Mouse (Mus musculus): ENCODE measurements at regions not wholly inside any gene's neighbourhood (a gene's known extent, or its start where the extent isn't known, plus 50 kb on each side); places are given as distances from the start of the nearest gene placed in this dataset.
"Not testable (repeated sequence)": the region's sequence is repeated elsewhere in the genome, so short reads cannot be mapped to it uniquely, and the experiment has no call there.

DNA sequence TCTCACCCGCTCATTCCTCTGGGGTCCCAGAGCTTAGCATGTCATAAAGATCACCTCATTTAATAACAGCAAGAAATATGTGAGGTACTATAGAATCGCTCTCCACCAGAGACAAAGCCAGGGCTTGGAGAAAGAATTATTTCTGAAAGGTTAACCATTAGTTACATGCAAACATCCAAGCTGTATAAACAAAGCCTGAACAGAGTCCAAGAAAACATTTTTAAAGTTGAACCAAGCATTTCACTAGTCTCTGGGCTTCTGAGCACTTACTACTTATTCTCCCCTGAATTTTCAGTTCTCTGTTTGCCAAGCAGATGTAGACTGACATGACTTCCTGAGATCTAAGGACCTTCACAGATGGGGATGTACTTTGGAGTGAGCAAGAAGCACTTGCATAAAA, 450.0 kb downstream of the Inhba start:
- H3K4me3 ChIP-seq (replicated peaks; ENCODE audit: control insufficient read depth, low read depth, low read length): no peak overlapping the region
- 83% methylated on average over 2 of the region's 2 CpGs for WGBS
- no peak overlapping the region for H3K27ac ChIP-seq (ENCODE audit: control insufficient read depth, insufficient read depth, low read depth, low read length, poor library complexity)
- peaks cover 4% of the 10 kb centered on the region for H3K4me1 ChIP-seq (ENCODE audit: control insufficient read depth, insufficient read depth, low read length)
- TF ChIP-seq POLR2A (IDR thresholded peaks at IDR 0.05; ENCODE audit: borderline replicate concordance, control insufficient read depth, low read depth, low read length): no peak
- no peak for TF ChIP-seq CTCF (IDR thresholded peaks at IDR 0.05; ENCODE audit: control insufficient read depth, insufficient read depth, low read length)

DNA sequence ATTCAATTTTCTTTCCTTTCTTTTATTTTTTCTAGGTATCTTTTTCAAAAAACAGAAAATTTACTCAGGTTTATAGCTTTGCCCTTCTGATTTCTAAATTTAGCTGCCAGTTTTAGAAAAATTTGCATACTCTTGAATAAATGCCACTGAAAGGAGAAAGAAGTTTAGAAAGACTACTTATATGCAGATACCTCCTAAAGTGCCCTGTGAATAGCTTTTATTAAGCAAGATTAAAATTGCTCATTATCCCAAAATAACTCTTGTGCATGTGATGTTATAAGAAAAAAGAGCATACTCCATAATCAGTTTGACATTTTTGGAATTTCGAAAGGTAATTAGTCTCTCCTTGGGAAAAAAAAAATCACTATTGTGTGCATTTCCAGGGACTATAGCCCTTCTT, 453.2 kb downstream of the Inhba start:
- 75% methylated on average over 1 of the region's 1 CpGs for WGBS
- TF ChIP-seq CTCF (IDR thresholded peaks at IDR 0.05; ENCODE audit: control insufficient read depth, insufficient read depth, low read length) (no peak), POLR2A (IDR thresholded peaks at IDR 0.05; ENCODE audit: borderline replicate concordance, control insufficient read depth, low read depth, low read length) (no peak)
- H3K27ac ChIP-seq (ENCODE audit: control insufficient read depth, insufficient read depth, low read depth, low read length, poor library complexity): no peak overlapping the region
- H3K4me3 ChIP-seq (replicated peaks; ENCODE audit: control insufficient read depth, low read depth, low read length): no peak overlapping the region
- no peaks in the 10 kb centered on the region for H3K4me1 ChIP-seq (ENCODE audit: control insufficient read depth, insufficient read depth, low read length)

DNA sequence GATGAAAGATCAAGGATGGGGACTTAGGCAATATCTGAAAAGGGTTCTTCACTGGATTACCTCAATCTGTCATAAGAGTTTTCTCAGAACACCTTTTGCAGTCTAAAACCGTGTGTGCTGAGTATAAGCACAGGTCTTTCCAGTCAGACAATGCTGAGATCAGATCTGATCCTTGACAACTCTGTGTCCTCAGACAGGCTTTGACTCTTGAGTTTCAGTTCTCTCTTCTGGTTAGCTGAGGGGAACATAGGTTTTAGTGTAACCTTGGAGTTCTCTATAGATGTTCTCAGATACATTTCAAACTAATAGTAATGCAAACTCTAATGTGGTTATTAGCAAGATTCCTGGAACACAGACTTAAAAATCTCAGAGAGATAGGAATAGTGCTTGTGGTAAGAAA, 453.7 kb downstream of the Inhba start:
- Histone ChIP-seq H3K27ac (ENCODE audit: control insufficient read depth, insufficient read depth, low read depth, low read length, poor library complexity) (no peak overlapping the region), H3K4me3 (replicated peaks; ENCODE audit: control insufficient read depth, low read depth, low read length) (no peak overlapping the region), H3K4me1 (ENCODE audit: control insufficient read depth, insufficient read depth, low read length) (no peaks in the 10 kb centered on the region)
- WGBS: 38% methylated on average over 1 of the region's 1 CpGs
- TF ChIP-seq CTCF (IDR thresholded peaks at IDR 0.05; ENCODE audit: control insufficient read depth, insufficient read depth, low read length): no peak
- TF ChIP-seq POLR2A (IDR thresholded peaks at IDR 0.05; ENCODE audit: borderline replicate concordance, control insufficient read depth, low read depth, low read length): no peak

DNA sequence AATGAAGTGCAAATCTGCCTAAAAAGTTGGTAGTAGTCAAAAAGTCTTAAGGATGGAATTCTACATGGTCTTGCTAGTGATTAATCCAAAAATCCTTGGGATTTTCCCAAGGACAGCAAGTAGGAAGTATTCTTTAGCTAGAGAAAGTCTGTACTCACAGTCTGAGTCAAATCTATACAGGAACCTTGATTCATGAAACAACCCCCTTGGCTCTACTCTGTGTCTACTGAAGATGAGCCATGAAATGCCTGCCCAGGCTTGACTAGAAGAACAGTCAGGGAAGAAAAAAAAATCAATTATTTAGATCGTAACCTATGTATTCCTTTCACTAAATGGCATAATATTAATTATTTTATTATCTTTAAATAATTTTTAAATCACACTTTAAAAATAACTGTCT, 454.2 kb downstream of the Inhba start:
- Histone ChIP-seq H3K4me1 (ENCODE audit: control insufficient read depth, insufficient read depth, low read length) (no peaks in the 10 kb centered on the region), H3K27ac (ENCODE audit: control insufficient read depth, insufficient read depth, low read depth, low read length, poor library complexity) (no peak overlapping the region), H3K4me3 (replicated peaks; ENCODE audit: control insufficient read depth, low read depth, low read length) (no peak overlapping the region)
- WGBS: 79% methylated on average over 1 of the region's 1 CpGs
- TF ChIP-seq CTCF (IDR thresholded peaks at IDR 0.05; ENCODE audit: control insufficient read depth, insufficient read depth, low read length): no peak
- TF ChIP-seq POLR2A (IDR thresholded peaks at IDR 0.05; ENCODE audit: borderline replicate concordance, control insufficient read depth, low read depth, low read length): no peak

DNA sequence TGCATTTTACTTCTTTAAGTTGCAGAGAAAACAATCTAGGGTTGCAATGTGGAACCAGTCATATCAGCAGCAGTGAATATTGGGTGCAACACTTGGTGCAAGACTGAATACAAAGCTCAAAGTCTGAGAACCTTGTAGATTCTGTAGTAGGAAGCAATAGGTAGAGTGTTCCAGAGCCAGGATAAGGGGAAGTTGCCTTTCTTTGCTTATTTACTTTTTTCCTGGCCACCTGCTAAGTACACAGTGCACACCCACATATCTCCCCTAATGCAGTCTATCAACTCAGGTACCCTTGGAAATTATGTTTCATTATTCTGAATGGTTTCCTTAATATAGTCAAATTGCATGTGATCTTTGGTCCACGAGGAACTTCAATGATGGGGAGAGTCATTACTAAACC, 464.9 kb downstream of the Inhba start:
- Histone ChIP-seq H3K4me3 (replicated peaks; ENCODE audit: control insufficient read depth, low read depth, low read length) (no peak overlapping the region), H3K4me1 (ENCODE audit: control insufficient read depth, insufficient read depth, low read length) (no peaks in the 10 kb centered on the region), H3K27ac (ENCODE audit: control insufficient read depth, insufficient read depth, low read depth, low read length, poor library complexity) (no peak overlapping the region)
- TF ChIP-seq CTCF (IDR thresholded peaks at IDR 0.05; ENCODE audit: control insufficient read depth, insufficient read depth, low read length) (no peak), POLR2A (IDR thresholded peaks at IDR 0.05; ENCODE audit: borderline replicate concordance, control insufficient read depth, low read depth, low read length) (no peak)
- 51% methylated on average over 1 of the region's 1 CpGs for WGBS

DNA sequence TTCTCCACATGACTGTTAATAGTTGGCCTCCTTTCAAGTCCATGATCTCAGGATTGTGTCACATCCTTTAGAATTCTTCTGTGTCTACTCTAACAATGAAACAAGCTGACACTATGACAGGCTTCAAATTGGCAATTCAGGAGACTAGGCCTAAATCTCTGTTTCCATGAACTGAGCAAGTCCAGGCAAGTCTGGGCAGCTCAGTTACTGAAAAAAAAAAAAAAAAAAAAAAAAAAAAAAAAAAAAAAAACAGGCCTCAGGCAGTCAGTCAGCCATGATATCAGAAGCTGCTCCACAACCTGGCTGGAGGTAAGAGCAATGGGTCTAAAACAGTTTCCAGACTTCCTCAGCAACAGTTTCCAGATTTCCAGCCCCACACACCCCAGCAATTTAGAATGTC, 475.6 kb downstream of the Inhba start:
- H3K4me3 ChIP-seq (replicated peaks; ENCODE audit: control insufficient read depth, low read depth, low read length): no peak overlapping the region
- TF ChIP-seq POLR2A (IDR thresholded peaks at IDR 0.05; ENCODE audit: borderline replicate concordance, control insufficient read depth, low read depth, low read length) (no peak), CTCF (IDR thresholded peaks at IDR 0.05; ENCODE audit: control insufficient read depth, insufficient read depth, low read length) (no peak)
- no peaks in the 10 kb centered on the region for H3K4me1 ChIP-seq (ENCODE audit: control insufficient read depth, insufficient read depth, low read length)
- no peak overlapping the region for H3K27ac ChIP-seq (ENCODE audit: control insufficient read depth, insufficient read depth, low read depth, low read length, poor library complexity)

DNA sequence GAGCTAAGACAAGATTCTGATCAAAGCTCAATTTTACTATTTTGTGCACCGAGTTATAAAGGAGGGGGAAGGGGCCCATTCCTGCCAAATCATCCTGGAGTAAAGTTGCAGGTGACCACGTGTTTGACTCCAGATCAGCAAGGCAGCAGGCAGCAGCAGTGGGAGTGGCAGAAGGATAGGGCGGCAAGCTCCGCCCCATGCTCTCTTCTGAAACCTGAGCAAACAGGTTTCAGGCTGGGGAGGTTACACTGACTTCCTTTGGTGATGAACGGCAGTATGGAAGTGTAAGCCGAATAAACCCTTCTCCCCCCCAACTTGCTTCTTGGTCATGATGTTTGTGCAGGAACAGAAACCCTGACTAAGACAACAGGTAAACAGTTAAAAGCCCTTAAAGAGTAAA, 479.0 kb downstream of the Inhba start:
- H3K27ac ChIP-seq (ENCODE audit: control insufficient read depth, insufficient read depth, low read depth, low read length, poor library complexity); H3K4me3 ChIP-seq (replicated peaks; ENCODE audit: control insufficient read depth, low read depth, low read length); H3K4me1 ChIP-seq (ENCODE audit: control insufficient read depth, insufficient read depth, low read length): not testable (repeated sequence)
- 65% methylated on average over 6 of the region's 6 CpGs for WGBS

DNA sequence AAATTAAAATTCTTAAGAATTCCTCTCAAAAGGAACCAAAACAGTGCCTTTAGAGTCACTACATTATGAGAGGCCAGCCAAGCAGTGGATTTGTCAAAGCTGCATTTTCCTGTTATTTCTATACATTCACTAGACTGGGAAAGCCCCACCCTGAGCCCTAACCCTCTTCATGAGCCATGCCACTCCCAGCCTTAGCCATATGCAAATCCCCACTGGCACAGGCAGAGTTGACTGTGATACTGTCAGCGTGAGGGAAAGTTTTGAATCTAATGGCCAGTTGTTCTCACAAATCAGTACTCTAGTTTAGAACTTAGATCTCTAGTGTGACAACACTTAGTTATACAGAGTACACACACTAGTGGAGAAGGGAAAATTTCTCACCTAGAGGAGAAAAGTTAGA, 486.4 kb downstream of the Inhba start:
- Histone ChIP-seq H3K4me3 (replicated peaks; ENCODE audit: control insufficient read depth, low read depth, low read length) (no peak overlapping the region), H3K27ac (ENCODE audit: control insufficient read depth, insufficient read depth, low read depth, low read length, poor library complexity) (no peak overlapping the region), H3K4me1 (ENCODE audit: control insufficient read depth, insufficient read depth, low read length) (no peaks in the 10 kb centered on the region)
- no peak for TF ChIP-seq POLR2A (IDR thresholded peaks at IDR 0.05; ENCODE audit: borderline replicate concordance, control insufficient read depth, low read depth, low read length)
- no peak for TF ChIP-seq CTCF (IDR thresholded peaks at IDR 0.05; ENCODE audit: control insufficient read depth, insufficient read depth, low read length)
- whole genome bisulfite sequencing: 91% methylated on average over 1 of the region's 1 CpGs

DNA sequence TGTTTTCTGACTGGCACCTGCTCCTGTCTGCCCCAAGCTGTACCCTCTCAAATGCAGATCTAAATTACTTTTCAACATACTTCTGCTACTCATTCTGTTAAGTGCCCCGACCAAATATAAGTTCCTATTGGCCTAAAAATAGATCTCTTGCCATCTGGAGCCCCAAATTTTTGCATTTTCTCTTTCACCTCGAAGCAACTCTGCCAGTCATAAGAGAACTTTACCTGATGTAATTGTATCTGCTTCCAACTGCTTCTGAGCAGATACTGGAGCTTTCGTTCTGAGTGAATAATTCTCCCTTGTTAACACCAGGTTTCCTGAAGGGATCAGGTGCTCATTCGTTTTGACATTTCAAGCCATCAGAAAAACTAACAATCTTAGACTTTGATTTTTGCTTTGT, 501.2 kb downstream of the Inhba start:
- Histone ChIP-seq H3K27ac (ENCODE audit: control insufficient read depth, insufficient read depth, low read depth, low read length, poor library complexity) (no peak overlapping the region), H3K4me1 (ENCODE audit: control insufficient read depth, insufficient read depth, low read length) (no peaks in the 10 kb centered on the region), H3K4me3 (replicated peaks; ENCODE audit: control insufficient read depth, low read depth, low read length) (no peak overlapping the region)
- TF ChIP-seq CTCF (IDR thresholded peaks at IDR 0.05; ENCODE audit: control insufficient read depth, insufficient read depth, low read length) (no peak), POLR2A (IDR thresholded peaks at IDR 0.05; ENCODE audit: borderline replicate concordance, control insufficient read depth, low read depth, low read length) (no peak)
- WGBS: 43% methylated on average over 4 of the region's 4 CpGs

Measured in bone marrow, adult 2 months (tissue).